Mouse (Mus musculus): ENCODE measurements at regions not wholly inside any gene's neighbourhood (a gene's known extent, or its start where the extent isn't known, plus 50 kb on each side); places are given as distances from the start of the nearest gene placed in this dataset.
"Not testable (repeated sequence)": the region's sequence is repeated elsewhere in the genome, so short reads cannot be mapped to it uniquely, and the experiment has no call there.

GRCm38 (mm10) chr11:22573166-22573565, 61.3 kb downstream of the Tmem17 start:
- DNase-seq (ENCODE audit: low read depth, low spot score) = no peak

GRCm38 (mm10) chr11:22573802-22574201, 61.9 kb downstream of the Tmem17 start:
- no peak for DNase-seq (ENCODE audit: low read depth, low spot score)

- no peak for DNase-seq (ENCODE audit: low read depth, low spot score)
Observed at GRCm38 (mm10) chr11:22574506-22574905, 62.6 kb downstream of the Tmem17 start.

- DNase-seq (ENCODE audit: low read depth, low spot score) = no peak
Observed at GRCm38 (mm10) chr11:22584100-22584487, 72.2 kb downstream of the Tmem17 start.

- no peak for DNase-seq (ENCODE audit: low read depth, low spot score)
Observed at GRCm38 (mm10) chr11:22584488-22585158, 72.7 kb downstream of the Tmem17 start.

GRCm38 (mm10) chr11:22587691-22588241, 75.9 kb downstream of the Tmem17 start:
- no peak for DNase-seq (ENCODE audit: low read depth, low spot score)

GRCm38 (mm10) chr11:22588546-22588945, 76.7 kb downstream of the Tmem17 start:
- DNase-seq (ENCODE audit: low read depth, low spot score) = no peak

GRCm38 (mm10) chr11:22589901-22590300, 78.0 kb downstream of the Tmem17 start:
- DNase-seq (ENCODE audit: low read depth, low spot score) = no peak

GRCm38 (mm10) chr11:22591050-22591449, 79.2 kb downstream of the Tmem17 start:
- not testable (repeated sequence) for DNase-seq (ENCODE audit: low read depth, low spot score)

GRCm38 (mm10) chr11:22592706-22593105, 80.8 kb downstream of the Tmem17 start:
- DNase-seq (ENCODE audit: low read depth, low spot score) = no peak

GRCm38 (mm10) chr11:22596076-22596804, 84.4 kb downstream of the Tmem17 start:
- no peak for DNase-seq (ENCODE audit: low read depth, low spot score)

- no peak for DNase-seq (ENCODE audit: low read depth, low spot score)
Observed at GRCm38 (mm10) chr11:22596805-22597149, 84.9 kb downstream of the Tmem17 start.

- DNase-seq (ENCODE audit: low read depth, low spot score) = no peak
Observed at GRCm38 (mm10) chr11:22600370-22600769, 88.5 kb downstream of the Tmem17 start.

- no peak for DNase-seq (ENCODE audit: low read depth, low spot score)
Observed at GRCm38 (mm10) chr11:22601977-22602376, 90.1 kb downstream of the Tmem17 start.

- DNase-seq (ENCODE audit: low read depth, low spot score) = no peak
Observed at GRCm38 (mm10) chr11:22602610-22603009, 90.7 kb downstream of the Tmem17 start.

- no peak for DNase-seq (ENCODE audit: low read depth, low spot score)
Observed at GRCm38 (mm10) chr11:22603397-22603796, 91.5 kb downstream of the Tmem17 start.

- no peak for DNase-seq (ENCODE audit: low read depth, low spot score)
Observed at GRCm38 (mm10) chr11:22606380-22606779, 94.5 kb downstream of the Tmem17 start.

- DNase-seq (ENCODE audit: low read depth, low spot score) = no peak
Observed at GRCm38 (mm10) chr11:22607645-22608044, 95.8 kb downstream of the Tmem17 start.

- no peak for DNase-seq (ENCODE audit: low read depth, low spot score)
Observed at GRCm38 (mm10) chr11:22608945-22609344, 97.1 kb downstream of the Tmem17 start.

GRCm38 (mm10) chr11:22610433-22611101, 98.7 kb downstream of the Tmem17 start:
- no peak for DNase-seq (ENCODE audit: low read depth, low spot score)

- DNase-seq (ENCODE audit: low read depth, low spot score) = no peak
Observed at GRCm38 (mm10) chr11:22611102-22611869, 99.4 kb downstream of the Tmem17 start.

GRCm38 (mm10) chr11:22613500-22613899, 101.6 kb downstream of the Tmem17 start:
- no peak for DNase-seq (ENCODE audit: low read depth, low spot score)
